Mouse (Mus musculus): ENCODE measurements around the gene Chrnb2. TPM values are rescaled to one million over a fixed set of nuclear protein-coding genes. Genes with fewer than 3 reads are reported as not detected.
A peak's percentile ranks its signal among the peaks of the same experiment; 100 is the strongest.

Gene Chrnb2
- total RNA-seq (2014; rRNA removed; ENCODE audit: low replicate concordance), result 0.11 and 0.15 TPM in 2 replicates
- polyA plus RNA-seq (2015; fragmentation: Nextera tagmentation; extraction: Ambion mirVana), result 0.11 and 0.20 TPM in 2 replicates

DNA sequence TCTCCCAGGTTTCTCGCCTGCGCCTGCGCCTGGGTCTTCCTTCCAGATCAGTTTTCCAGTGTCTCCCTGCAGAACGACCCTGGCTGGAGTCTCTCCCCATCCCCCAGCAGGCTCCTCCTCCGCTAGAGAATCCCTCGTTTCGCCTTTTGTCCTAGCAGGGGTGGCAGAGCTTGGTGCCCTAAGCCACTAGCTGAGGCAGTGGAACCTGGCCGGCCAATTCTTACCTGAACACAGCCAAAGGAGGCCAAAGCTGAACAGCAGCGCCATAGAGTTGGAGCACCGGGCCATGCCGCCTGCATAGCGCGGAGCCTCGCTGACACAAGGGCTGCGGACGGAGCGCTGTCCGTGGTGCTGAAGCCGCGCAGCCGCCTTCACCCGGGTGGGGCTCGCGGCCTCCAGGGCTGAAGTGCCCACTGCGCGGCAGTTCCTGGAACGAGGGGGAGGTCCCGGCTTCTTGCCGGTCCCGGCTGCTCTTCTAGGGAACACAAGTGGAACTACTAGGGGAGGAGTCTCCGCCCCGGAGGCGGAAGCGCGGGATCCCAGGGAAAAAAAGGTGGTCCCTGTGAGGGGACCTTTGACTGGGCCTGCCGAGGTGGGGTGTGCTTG lies at the start of gene Chrnb2:
Chrnb2 (minus strand) TSS at position 514 of the 606 bp plus-strand sequence.
- Histone ChIP-seq H3K27ac (ENCODE audit: low read depth) (no peak within 1 kb of the TSS), H3K9me3 (replicated peaks; ENCODE audit: control insufficient read depth, low read length) (no peaks in the 10 kb centered on the region), H3K4me1 (ENCODE audit: control insufficient read depth, insufficient read depth) (no peaks in the 10 kb centered on the region), H3K4me2 (ENCODE audit: low read depth, low read length) (no peak within 1 kb of the TSS), H3K9ac (replicated peaks; ENCODE audit: low read depth, low read length) (no peak within 1 kb of the TSS), H3K4me3 (ENCODE audit: low read depth, low read length) (no peak within 1 kb of the TSS), H3K27me3 (ENCODE audit: control insufficient read depth, insufficient read depth, low read length) (peaks cover 27% of the 10 kb centered on the region), H3K36me3 (replicated peaks; ENCODE audit: control insufficient read depth, insufficient read depth, low read length) (no peaks in the 10 kb centered on the region)
- peak; percentile 91 for ATAC-seq (ENCODE audit: insufficient read depth, low read depth)
- WGBS, result 1% methylated on average over 36 of the region's 36 CpGs
- DNase-seq (ENCODE audit: low spot score), result peak; percentile 47
- TF ChIP-seq EP300 (IDR thresholded peaks at IDR 0.05; ENCODE audit: low read depth) (no peak), CTCF (IDR thresholded peaks at IDR 0.05; ENCODE audit: low read depth) (no peak)

DNA sequence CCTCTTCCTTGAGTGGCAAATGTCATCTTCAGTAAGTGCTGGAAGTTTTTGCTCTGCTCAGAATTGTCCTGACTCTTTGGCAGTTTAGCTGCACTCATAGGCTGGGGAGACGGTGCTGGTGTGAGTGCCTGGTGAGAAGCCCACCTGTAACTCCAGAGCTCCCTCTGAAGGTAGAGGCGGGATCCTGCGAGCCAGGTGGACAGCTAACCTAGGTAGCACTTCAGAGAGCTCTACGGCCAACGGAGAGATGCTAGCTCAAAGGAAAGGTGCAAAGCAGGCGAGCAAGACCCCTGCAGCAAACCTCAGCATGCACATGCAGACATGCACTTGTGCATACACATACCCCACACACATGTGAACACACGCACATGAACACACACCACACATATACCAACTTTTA lies 49.6 kb upstream of the Chrnb2 start:
- WGBS, result 66% methylated on average over 7 of the region's 7 CpGs
- no peak for ATAC-seq (ENCODE audit: insufficient read depth, low read depth)
- no peaks in the 10 kb centered on the region for H3K9me3 ChIP-seq (replicated peaks; ENCODE audit: control insufficient read depth, low read length)
- TF ChIP-seq EP300 (IDR thresholded peaks at IDR 0.05; ENCODE audit: low read depth) (no peak), CTCF (IDR thresholded peaks at IDR 0.05; ENCODE audit: low read depth) (no peak)
- no peak overlapping the region for H3K27ac ChIP-seq (ENCODE audit: low read depth)
- no peaks in the 10 kb centered on the region for H3K4me1 ChIP-seq (ENCODE audit: control insufficient read depth, insufficient read depth)
- H3K4me2 ChIP-seq (ENCODE audit: low read depth, low read length), result no peak overlapping the region
- no peaks in the 10 kb centered on the region for H3K27me3 ChIP-seq (ENCODE audit: control insufficient read depth, insufficient read depth, low read length)
- no peak overlapping the region for H3K9ac ChIP-seq (replicated peaks; ENCODE audit: low read depth, low read length)
- DNase-seq (ENCODE audit: low spot score), result no peak
- no peaks in the 10 kb centered on the region for H3K36me3 ChIP-seq (replicated peaks; ENCODE audit: control insufficient read depth, insufficient read depth, low read length)
- no peak overlapping the region for H3K4me3 ChIP-seq (ENCODE audit: low read depth, low read length)

DNA sequence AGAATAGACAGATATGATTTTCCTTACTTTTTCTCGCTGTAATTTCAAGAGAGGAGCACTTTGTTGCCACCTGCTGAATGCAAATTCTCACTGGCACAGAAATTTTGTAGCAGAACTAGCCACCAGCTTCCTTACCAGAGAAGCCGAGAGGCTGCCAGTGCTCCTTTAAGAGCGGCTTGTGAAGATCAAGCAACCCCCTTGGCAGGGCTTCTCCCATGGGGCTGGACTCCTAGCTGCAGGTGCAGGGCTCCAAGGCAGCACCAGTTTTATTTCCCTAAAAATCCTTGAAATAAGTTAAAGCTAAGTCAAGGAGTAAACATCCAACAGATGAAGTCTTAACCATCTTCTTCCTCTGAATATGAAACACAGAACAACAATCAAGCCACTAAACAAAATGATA lies 47.7 kb upstream of the Chrnb2 start:
- Histone ChIP-seq H3K4me3 (ENCODE audit: low read depth, low read length) (no peak overlapping the region), H3K27me3 (ENCODE audit: control insufficient read depth, insufficient read depth, low read length) (no peaks in the 10 kb centered on the region), H3K9me3 (replicated peaks; ENCODE audit: control insufficient read depth, low read length) (no peaks in the 10 kb centered on the region), H3K36me3 (replicated peaks; ENCODE audit: control insufficient read depth, insufficient read depth, low read length) (no peaks in the 10 kb centered on the region), H3K27ac (ENCODE audit: low read depth) (no peak overlapping the region), H3K4me1 (ENCODE audit: control insufficient read depth, insufficient read depth) (no peaks in the 10 kb centered on the region), H3K4me2 (ENCODE audit: low read depth, low read length) (no peak overlapping the region), H3K9ac (replicated peaks; ENCODE audit: low read depth, low read length) (no peak overlapping the region)
- no peak for TF ChIP-seq EP300 (IDR thresholded peaks at IDR 0.05; ENCODE audit: low read depth)
- no peak for TF ChIP-seq CTCF (IDR thresholded peaks at IDR 0.05; ENCODE audit: low read depth)
- no peak for ATAC-seq (ENCODE audit: insufficient read depth, low read depth)
- no peak for DNase-seq (ENCODE audit: low spot score)
- WGBS, result 60% methylated on average over 3 of the region's 3 CpGs

DNA sequence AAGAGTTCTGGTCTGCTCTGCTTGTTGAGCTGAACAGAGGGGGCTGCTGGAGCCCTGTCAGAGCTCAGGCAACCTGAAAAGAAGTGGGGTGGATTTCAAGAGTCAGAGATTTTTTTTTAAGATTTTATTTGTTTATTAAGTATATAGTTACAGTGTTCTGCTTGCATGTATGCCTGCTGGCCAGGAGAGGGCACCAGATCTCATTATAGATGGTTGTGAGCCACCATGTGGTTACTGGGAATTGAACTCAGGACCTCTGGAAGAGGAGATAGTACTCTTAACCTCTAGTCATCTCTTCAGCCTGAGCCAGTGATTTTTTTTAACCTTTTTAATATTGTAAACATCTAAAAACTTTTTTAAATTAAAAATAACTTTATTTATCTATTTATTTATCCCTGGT lies 46.4 kb upstream of the Chrnb2 start:
- Histone ChIP-seq H3K27me3 (ENCODE audit: control insufficient read depth, insufficient read depth, low read length) (no peaks in the 10 kb centered on the region), H3K4me3 (ENCODE audit: low read depth, low read length) (no peak overlapping the region), H3K36me3 (replicated peaks; ENCODE audit: control insufficient read depth, insufficient read depth, low read length) (no peaks in the 10 kb centered on the region), H3K27ac (ENCODE audit: low read depth) (no peak overlapping the region), H3K4me2 (ENCODE audit: low read depth, low read length) (no peak overlapping the region), H3K9me3 (replicated peaks; ENCODE audit: control insufficient read depth, low read length) (no peaks in the 10 kb centered on the region), H3K4me1 (ENCODE audit: control insufficient read depth, insufficient read depth) (no peaks in the 10 kb centered on the region), H3K9ac (replicated peaks; ENCODE audit: low read depth, low read length) (no peak overlapping the region)
- no peak for ATAC-seq (ENCODE audit: insufficient read depth, low read depth)
- no peak for DNase-seq (ENCODE audit: low spot score)
- 0 out of 2 replicates have a peak, but pooled peaks have one; percentile 15 for TF ChIP-seq CTCF (IDR thresholded peaks at IDR 0.05; ENCODE audit: low read depth)
- TF ChIP-seq EP300 (IDR thresholded peaks at IDR 0.05; ENCODE audit: low read depth), result no peak

DNA sequence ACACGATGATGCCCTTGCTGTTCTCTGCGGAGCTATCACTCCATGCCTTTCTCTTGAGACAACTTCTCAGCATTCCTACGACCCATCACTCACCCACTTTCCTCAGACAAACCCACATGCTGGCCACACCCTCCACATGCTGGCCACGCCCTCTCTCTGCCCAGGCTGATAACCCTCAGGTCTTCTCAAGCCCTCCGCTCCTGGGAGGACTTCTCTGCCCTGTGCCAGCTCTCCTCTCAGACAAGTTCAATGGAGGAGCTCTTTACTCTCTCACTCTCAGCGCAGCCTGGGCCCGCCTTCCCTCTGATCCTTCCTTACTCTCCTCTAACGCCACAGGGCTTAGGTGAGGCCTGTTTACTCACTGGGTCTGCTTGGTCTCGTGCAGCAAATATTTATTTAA lies 44.2 kb upstream of the Chrnb2 start:
- ATAC-seq (ENCODE audit: insufficient read depth, low read depth), result no peak
- 45% methylated on average over 9 of the region's 9 CpGs for WGBS

DNA sequence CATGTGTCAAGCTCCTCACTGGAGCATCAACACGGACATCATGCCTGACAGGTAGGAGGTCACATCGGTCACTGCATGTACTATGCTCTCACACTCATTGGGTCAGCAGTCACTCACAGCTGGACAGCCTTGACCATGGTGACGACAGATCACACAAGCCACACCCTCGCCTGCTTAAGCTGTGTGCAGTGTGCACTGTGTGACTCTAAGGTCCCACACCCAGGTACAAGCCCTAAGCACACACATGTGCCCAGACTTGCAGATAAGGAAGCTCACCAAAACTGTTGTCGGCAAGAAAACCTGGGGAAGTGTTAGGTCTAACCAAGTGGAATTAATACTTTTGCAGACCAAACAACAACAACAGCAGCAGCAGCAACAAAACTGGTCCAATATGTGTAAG lies 43.4 kb upstream of the Chrnb2 start:
- Histone ChIP-seq H3K27me3 (ENCODE audit: control insufficient read depth, insufficient read depth, low read length) (no peaks in the 10 kb centered on the region), H3K36me3 (replicated peaks; ENCODE audit: control insufficient read depth, insufficient read depth, low read length) (no peaks in the 10 kb centered on the region), H3K4me3 (ENCODE audit: low read depth, low read length) (no peak overlapping the region), H3K4me2 (ENCODE audit: low read depth, low read length) (no peak overlapping the region), H3K9ac (replicated peaks; ENCODE audit: low read depth, low read length) (no peak overlapping the region), H3K9me3 (replicated peaks; ENCODE audit: control insufficient read depth, low read length) (no peaks in the 10 kb centered on the region), H3K4me1 (ENCODE audit: control insufficient read depth, insufficient read depth) (no peaks in the 10 kb centered on the region), H3K27ac (ENCODE audit: low read depth) (no peak overlapping the region)
- DNase-seq (ENCODE audit: low spot score), result no peak
- TF ChIP-seq EP300 (IDR thresholded peaks at IDR 0.05; ENCODE audit: low read depth) (no peak), CTCF (IDR thresholded peaks at IDR 0.05; ENCODE audit: low read depth) (no peak)
- no peak for ATAC-seq (ENCODE audit: insufficient read depth, low read depth)
- WGBS, result 51% methylated on average over 5 of the region's 5 CpGs

More for the DNA sequence above, 44.2 kb upstream of the Chrnb2 start:
- H3K4me2 ChIP-seq (ENCODE audit: low read depth, low read length), result no peak overlapping the region
- H3K27me3 ChIP-seq (ENCODE audit: control insufficient read depth, insufficient read depth, low read length), result no peaks in the 10 kb centered on the region
- H3K27ac ChIP-seq (ENCODE audit: low read depth), result no peak overlapping the region
- no peaks in the 10 kb centered on the region for H3K9me3 ChIP-seq (replicated peaks; ENCODE audit: control insufficient read depth, low read length)
- no peaks in the 10 kb centered on the region for H3K4me1 ChIP-seq (ENCODE audit: control insufficient read depth, insufficient read depth)
- DNase-seq (ENCODE audit: low spot score), result no peak
- TF ChIP-seq CTCF (IDR thresholded peaks at IDR 0.05; ENCODE audit: low read depth) (no peak), EP300 (IDR thresholded peaks at IDR 0.05; ENCODE audit: low read depth) (no peak)
- H3K36me3 ChIP-seq (replicated peaks; ENCODE audit: control insufficient read depth, insufficient read depth, low read length), result no peaks in the 10 kb centered on the region
- no peak overlapping the region for H3K4me3 ChIP-seq (ENCODE audit: low read depth, low read length)
- H3K9ac ChIP-seq (replicated peaks; ENCODE audit: low read depth, low read length), result no peak overlapping the region
